Mouse (Mus musculus) WW6 (cell line): Measurements from ENCODE around the gene Ankfn1.

Source experiments
- DNase-seq: peaks from one replicate; pipeline ENCODE4 v3.0.0-alpha.2; 2013; ENCODE audit warnings: low read depth, low spot score

Gene Ankfn1

DNA sequence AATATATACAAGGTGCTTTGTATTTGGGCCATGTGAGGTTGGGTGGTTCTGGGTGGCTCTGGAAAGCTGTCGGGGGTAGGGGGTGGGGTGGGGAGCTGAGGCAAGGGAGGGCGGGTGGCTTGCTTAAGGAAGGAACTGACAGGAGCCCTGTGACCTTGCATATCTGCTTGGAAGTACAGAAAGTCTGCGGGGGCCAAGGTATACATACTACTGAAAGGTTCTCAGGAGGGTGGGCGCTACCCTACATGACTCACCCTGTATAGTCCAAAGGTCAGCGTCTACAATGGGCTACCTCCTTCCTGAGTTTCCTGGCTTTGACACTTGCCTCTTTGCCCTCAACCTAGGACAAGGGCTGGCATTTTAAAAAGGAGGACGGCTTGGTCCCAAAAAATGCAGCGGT lies 407.1 kb downstream of the Ankfn1 start:
- no peak for DNase-seq

DNA sequence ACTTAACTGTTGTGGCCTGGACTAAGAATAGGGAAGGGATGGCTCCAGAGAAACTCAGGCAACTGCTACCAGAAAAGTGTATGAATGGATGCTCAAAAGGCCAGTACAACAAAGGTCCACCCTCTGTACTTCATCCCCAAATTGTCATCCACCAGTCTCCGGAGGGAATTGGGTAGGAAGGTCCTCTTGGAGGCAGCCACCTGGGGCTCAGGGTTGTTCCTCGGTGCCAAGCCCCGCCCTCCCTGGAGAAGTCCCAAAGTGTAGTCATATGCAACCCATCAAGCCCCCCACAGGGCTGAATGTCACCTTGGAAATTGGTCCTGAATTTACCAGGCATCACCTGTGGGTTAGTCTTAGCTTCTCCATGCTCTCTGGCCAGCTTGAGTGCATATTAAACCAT lies 413.5 kb downstream of the Ankfn1 start:
- DNase-seq, result no peak

DNA sequence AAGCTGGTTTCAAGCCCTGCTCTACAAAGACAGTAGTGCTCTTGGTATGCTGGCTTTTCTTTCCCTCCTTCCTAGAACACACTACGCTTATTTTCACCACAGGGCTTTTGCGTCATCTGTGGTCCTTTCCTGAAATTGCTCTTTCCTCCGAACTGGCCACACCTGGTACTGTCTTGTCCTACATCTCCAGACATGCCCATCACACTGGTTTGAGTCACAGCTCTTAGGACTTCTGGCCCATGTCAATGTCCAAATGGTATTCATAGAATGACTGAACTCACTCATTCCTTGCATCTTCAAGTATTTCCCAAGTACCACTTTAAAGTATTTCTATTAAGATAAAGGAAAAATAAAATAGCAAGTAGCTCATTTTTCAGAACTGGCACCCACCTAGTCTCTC lies 416.6 kb downstream of the Ankfn1 start:
- no peak for DNase-seq

DNA sequence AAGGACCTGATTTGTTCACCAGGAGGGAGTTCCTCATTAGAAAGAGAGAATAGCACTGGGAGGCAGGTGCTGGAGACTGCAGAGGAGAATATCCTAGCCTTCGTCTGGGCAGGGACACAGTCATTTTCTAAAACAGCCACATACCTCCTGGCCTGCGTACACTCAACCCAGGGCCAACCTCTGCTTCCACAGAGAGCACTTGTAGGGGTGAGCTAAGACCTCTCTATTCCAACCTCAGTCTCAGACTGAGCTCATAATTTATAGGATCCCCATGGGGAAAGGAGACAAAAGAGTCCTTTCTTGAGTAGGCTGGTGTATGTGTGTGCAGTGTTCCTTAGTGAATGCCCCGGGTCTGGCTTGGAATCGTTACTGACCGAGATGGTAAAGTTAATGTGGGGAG lies 418.9 kb downstream of the Ankfn1 start:
- DNase-seq, result no peak

DNA sequence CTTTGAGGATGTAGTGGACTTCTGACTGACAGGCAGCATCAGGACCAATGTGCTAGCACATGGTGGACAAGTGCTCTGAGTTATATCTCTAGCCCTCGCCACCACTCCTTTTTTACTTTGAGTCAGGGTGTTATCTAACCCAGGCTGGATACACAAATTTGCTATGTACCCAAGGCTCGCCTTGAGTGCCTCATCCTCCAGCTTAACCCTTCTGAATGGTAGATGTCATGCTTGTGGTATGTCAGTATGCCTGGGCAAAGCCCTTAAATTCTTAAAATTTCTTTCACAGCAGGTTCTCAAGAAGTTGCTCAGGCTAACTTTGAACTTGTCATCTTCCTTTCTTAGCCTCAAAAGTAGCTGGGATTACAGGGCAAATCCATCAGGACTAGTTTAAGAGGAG lies 421.0 kb downstream of the Ankfn1 start:
- DNase-seq, result no peak

DNA sequence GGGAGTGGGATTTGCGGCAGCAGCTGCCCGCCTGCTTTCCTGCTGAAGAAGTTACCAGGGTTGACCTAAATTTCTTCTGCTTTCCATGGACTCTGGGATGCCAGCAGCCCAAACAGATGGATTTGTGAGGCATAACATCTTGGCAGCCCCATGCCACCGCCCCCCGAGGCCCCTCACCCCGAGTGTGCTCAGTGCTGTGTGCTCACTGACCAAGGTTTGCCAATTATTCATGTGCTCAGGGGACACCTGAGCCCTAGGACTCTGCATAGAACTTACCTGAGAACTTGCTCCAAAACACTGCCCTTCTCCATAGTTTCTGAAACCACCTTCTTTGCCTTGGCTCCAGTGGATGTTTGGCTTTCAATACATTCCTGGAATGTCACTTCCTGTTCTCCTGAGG lies 421.4 kb downstream of the Ankfn1 start:
- DNase-seq, result no peak

DNA sequence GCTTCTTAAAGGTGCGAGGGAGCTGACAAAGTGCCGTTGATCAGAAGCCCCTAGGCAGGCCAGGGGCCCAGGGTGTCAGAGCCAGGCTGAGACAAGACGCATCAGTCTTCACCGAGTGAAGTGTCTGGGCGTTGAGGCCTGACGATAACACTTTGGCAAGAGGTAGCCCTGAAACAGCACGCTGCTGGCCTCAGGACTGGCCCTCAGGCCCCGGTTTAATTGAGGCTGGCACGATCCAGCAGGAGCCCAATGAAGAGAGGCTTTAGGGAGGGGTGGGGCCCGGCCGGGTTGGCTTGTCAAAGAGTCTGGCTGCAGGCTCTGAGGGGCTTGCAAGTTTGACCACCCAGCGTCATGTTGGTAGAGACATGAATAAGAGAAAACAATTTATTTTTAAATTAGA lies 437.2 kb downstream of the Ankfn1 start:
- DNase-seq, result no peak
